Mouse (Mus musculus) forebrain, embryonic 14.5 days (tissue): ENCODE measurements around the gene Aif1l. TPM values are rescaled to one million over a fixed set of nuclear protein-coding genes. Genes with fewer than 3 reads are reported as not detected.

Experiments
- ATAC-seq: fragments of 200-750 bp; cut with Nextera tagmentation; 2 replicates; pipeline ENCODE4 v1.8.0; 2017; ENCODE audit warnings: mild to moderate bottlenecking, moderate library complexity
- DNase-seq: peaks from one replicate; pipeline ENCODE4 v3.0.0-alpha.2; 2015; ENCODE audit warnings: low spot score
- H3K27ac ChIP-seq: fragments of 300-500 bp; sonication (generic); 2 replicates; pipeline ENCODE4 v1.5.1; 2014; ENCODE audit warnings: low read depth, mild to moderate bottlenecking, control low read depth, low read length, moderate library complexity
- H3K27me3 ChIP-seq: fragments of 300-500 bp; sonication (generic); replicated peaks from 2 replicates; pipeline ENCODE4 v1.6.1; 2014; ENCODE audit warnings: low read length, control low read depth, mixed read lengths; ENCODE audit not compliant: control insufficient read depth, insufficient read depth
- H3K36me3 ChIP-seq: fragments of 300-500 bp; sonication (generic); 2 replicates; pipeline ENCODE4 v1.6.1; 2014; ENCODE audit warnings: low read length, control low read depth; ENCODE audit not compliant: control insufficient read depth, insufficient read depth
- H3K4me1 ChIP-seq: fragments of 300-500 bp; sonication (generic); 2 replicates; pipeline ENCODE4 v1.6.1; 2014; ENCODE audit warnings: antibody characterized with exemption, low read length, control low read depth; ENCODE audit not compliant: control insufficient read depth, insufficient read depth
- H3K4me2 ChIP-seq: fragments of 300-500 bp; sonication (generic); 2 replicates; pipeline ENCODE4 v1.6.1; 2014; ENCODE audit warnings: mild to moderate bottlenecking, control low read depth, low read length
- H3K4me3 ChIP-seq: fragments of 300-500 bp; sonication (generic); 2 replicates; pipeline ENCODE4 v1.5.1; 2014; ENCODE audit warnings: low read depth, low read length, control low read depth
- H3K9ac ChIP-seq: fragments of 300-500 bp; sonication (generic); 2 replicates; pipeline ENCODE4 v1.6.1; 2014; ENCODE audit warnings: mild to moderate bottlenecking, low read length, control low read depth, moderate library complexity
- H3K9me3 ChIP-seq: fragments of 300-500 bp; sonication (generic); replicated peaks from 2 replicates; pipeline ENCODE4 v1.6.1; 2016; ENCODE audit warnings: low read length, control low read depth, mixed read lengths; ENCODE audit not compliant: control insufficient read depth
- WGBS: fragments of 180-500 bp; shearing (Covaris S2); extraction: QIAGEN DNeasy Blood & Tissue Kit; methylation state at CpG from one replicate; pipeline ENCODE4 v1.1.7; 2014; 5-methylcytosine and 5-hydroxymethylcytosine counted together
- polyA plus RNA-seq: library from polyadenylated mRNA; unstranded; fragments of >200 nt; fragmentation: Nextera tagmentation; extraction: Ambion mirVana; gene quantifications from 2 replicates; pipeline ENCODE4 v1.2.1, GENCODE M21; 2014

Aif1l gene
- polyA plus RNA-seq, 1 experiment from 2014 or later = 66.3 TPM

DNA sequence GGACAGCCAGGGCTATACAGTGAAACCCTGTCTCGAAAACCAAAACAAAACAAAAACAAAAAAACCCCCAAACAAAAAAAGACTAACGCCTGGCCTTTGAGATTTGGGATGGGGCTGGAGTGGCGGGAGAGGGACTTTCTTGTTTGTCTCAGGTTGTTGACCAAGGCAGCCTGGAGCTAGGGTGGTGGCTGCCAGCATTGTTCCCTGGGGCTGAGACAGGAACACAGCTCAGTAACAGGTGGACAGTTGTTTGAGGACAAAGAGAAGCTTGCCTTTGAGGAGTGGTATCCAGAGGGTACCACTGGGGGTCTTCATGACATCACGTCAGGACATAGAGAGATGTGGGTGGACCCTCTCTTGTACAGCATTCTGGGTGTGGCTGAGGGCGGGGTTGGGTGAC is 5.7 kb downstream of the Aif1l start:
- Histone ChIP-seq H3K36me3 (peaks cover 23% of the 10 kb centered on the region), H3K9me3 (no peaks in the 10 kb centered on the region), H3K9ac (no peak overlapping the region), H3K27me3 (no peaks in the 10 kb centered on the region), H3K4me3 (no peak overlapping the region), H3K4me1 (peaks cover 10% of the 10 kb centered on the region), H3K27ac (no peak overlapping the region), H3K4me2 (no peak overlapping the region)
- no peak for ATAC-seq
- WGBS = 85% methylated on average over 5 of the region's 5 CpGs
- DNase-seq = no peak

- 87% methylated on average over 10 of the region's 10 CpGs for WGBS
- no peak for DNase-seq
Measured at GRCm38 (mm10) chr2:31957211-31957610, 7.3 kb downstream of the Aif1l start.

GRCm38 (mm10) chr2:31960986-31961385 is 11.0 kb downstream of the Aif1l start:
- no peak overlapping the region for H3K4me3 ChIP-seq
- H3K27ac ChIP-seq = no peak overlapping the region
- peaks cover 12% of the 10 kb centered on the region for H3K4me1 ChIP-seq
- DNase-seq (no peak), ATAC-seq (no peak)
- H3K9me3 ChIP-seq = no peaks in the 10 kb centered on the region
- H3K9ac ChIP-seq = no peak overlapping the region
- no peak overlapping the region for H3K4me2 ChIP-seq
- H3K36me3 ChIP-seq = peaks cover 22% of the 10 kb centered on the region
- 93% methylated on average over 8 of the region's 8 CpGs for WGBS
- H3K27me3 ChIP-seq = no peaks in the 10 kb centered on the region

More at GRCm38 (mm10) chr2:31957211-31957610, 7.3 kb downstream of the Aif1l start:
- ATAC-seq = no peak
- no peak overlapping the region for H3K9ac ChIP-seq
- H3K9me3 ChIP-seq = no peaks in the 10 kb centered on the region
- H3K36me3 ChIP-seq = peaks cover 31% of the 10 kb centered on the region
- H3K27ac ChIP-seq = no peak overlapping the region
- no peaks in the 10 kb centered on the region for H3K27me3 ChIP-seq
- no peak overlapping the region for H3K4me3 ChIP-seq
- peaks cover 5% of the 10 kb centered on the region for H3K4me1 ChIP-seq
- H3K4me2 ChIP-seq = no peak overlapping the region

- WGBS = 57% methylated on average over 4 of the region's 4 CpGs
- Histone ChIP-seq H3K36me3 (peaks cover 24% of the 10 kb centered on the region), H3K27me3 (no peaks in the 10 kb centered on the region), H3K4me3 (no peak overlapping the region), H3K4me1 (peaks cover 12% of the 10 kb centered on the region), H3K4me2 (peak overlapping the region; percentile 19; the same call in 1 of the 2 replicates), H3K27ac (peak overlapping the region; percentile 81), H3K9me3 (no peaks in the 10 kb centered on the region), H3K9ac (peak overlapping the region; percentile 3; the same call in 1 of the 2 replicates)
- no peak for DNase-seq
- 0 out of 2 replicates have a peak, but pooled peaks have one; percentile 0 for ATAC-seq
Measured at GRCm38 (mm10) chr2:31961791-31962222, 11.9 kb downstream of the Aif1l start.

DNA sequence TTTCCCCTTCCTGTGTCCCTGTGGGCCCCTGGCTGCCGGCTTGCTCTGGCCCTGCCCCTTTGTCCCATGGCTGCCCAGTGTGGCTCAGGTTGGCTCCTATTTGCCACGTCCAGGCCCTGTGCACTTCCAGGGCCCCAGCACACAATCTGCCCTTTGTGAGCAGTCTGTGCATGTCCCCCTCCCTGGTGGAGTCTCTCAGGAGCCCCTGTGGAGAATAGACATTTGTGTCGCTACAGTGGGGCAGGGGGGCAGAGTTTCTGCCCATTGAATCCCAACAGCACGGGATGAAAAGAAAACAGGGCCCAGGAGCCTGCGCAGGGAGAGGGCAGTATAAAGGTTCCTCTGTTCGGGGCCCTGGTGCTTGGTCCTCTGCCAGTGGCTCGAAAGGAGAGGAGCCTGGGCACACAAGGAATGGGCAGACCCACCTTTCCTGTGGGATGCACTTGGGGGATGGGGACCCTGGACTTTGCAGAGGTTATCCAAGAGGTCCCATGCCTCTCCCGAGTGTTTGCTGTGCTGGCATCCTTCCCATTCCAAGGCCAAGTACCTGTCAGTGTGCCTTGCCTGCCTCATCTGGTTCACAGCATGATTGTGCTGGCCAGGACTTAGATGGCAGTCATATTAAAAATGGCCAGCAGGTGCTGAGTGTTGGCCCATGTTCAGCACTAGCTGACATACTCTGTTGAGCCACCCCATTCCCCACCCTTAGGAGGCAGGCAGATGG is 12.7 kb downstream of the Aif1l start:
- Histone ChIP-seq H3K4me3 (no peak overlapping the region), H3K9ac (peak overlapping the region; percentile 3), H3K4me2 (no peak overlapping the region), H3K27me3 (no peaks in the 10 kb centered on the region), H3K9me3 (no peaks in the 10 kb centered on the region), H3K36me3 (peaks cover 29% of the 10 kb centered on the region), H3K4me1 (peaks cover 12% of the 10 kb centered on the region), H3K27ac (peak overlapping the region; percentile 81)
- DNase-seq (peak; percentile 89), ATAC-seq (peak; percentile 95)
- 11% methylated on average over 8 of the region's 8 CpGs for WGBS

GRCm38 (mm10) chr2:31963491-31963890 is 13.6 kb downstream of the Aif1l start:
- Histone ChIP-seq H3K4me2 (no peak overlapping the region), H3K4me3 (no peak overlapping the region), H3K36me3 (peaks cover 34% of the 10 kb centered on the region), H3K4me1 (peaks cover 12% of the 10 kb centered on the region), H3K27ac (peak overlapping the region; percentile 81), H3K27me3 (no peaks in the 10 kb centered on the region), H3K9me3 (no peaks in the 10 kb centered on the region), H3K9ac (peak overlapping the region; percentile 32; the same call in 1 of the 2 replicates)
- DNase-seq (no peak), ATAC-seq (no peak)
- WGBS = 59% methylated on average over 7 of the region's 7 CpGs

GRCm38 (mm10) chr2:31964191-31964590 is 14.3 kb downstream of the Aif1l start:
- Histone ChIP-seq H3K9me3 (no peaks in the 10 kb centered on the region), H3K27me3 (no peaks in the 10 kb centered on the region), H3K9ac (no peak overlapping the region), H3K4me2 (no peak overlapping the region), H3K36me3 (peaks cover 37% of the 10 kb centered on the region), H3K4me1 (peaks cover 12% of the 10 kb centered on the region), H3K4me3 (no peak overlapping the region), H3K27ac (peak overlapping the region; percentile 81)
- 90% methylated on average over 3 of the region's 3 CpGs for WGBS
- ATAC-seq = no peak
- no peak for DNase-seq

DNA sequence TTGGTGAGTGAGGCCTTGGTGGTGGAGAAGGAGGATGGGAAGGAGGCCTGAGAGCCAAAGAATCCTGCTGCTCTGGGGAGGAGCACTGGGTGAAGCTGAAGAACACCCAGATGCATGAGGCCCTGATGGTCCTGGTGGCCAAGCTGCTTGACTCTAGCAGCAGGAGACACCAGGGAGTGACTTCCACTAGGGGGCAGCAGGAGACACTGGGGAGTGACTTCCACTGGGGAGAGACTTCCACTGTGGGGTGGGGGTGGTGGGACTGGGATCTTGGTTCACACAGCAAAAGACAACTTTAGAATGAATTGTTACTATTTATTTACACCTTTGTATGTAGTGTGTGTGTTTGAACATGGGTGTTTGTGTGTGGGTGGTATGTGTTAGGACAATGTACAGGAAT is 15.2 kb downstream of the Aif1l start:
- ATAC-seq (no peak), DNase-seq (peak; percentile 22)
- peaks cover 37% of the 10 kb centered on the region for H3K36me3 ChIP-seq
- H3K27ac ChIP-seq = no peak overlapping the region
- no peaks in the 10 kb centered on the region for H3K27me3 ChIP-seq
- H3K4me3 ChIP-seq = no peak overlapping the region
- H3K9me3 ChIP-seq = no peaks in the 10 kb centered on the region
- H3K9ac ChIP-seq = no peak overlapping the region
- peaks cover 12% of the 10 kb centered on the region for H3K4me1 ChIP-seq
- no peak overlapping the region for H3K4me2 ChIP-seq

- Histone ChIP-seq H3K9me3 (no peaks in the 10 kb centered on the region), H3K4me3 (no peak overlapping the region), H3K27me3 (no peaks in the 10 kb centered on the region), H3K36me3 (peaks cover 46% of the 10 kb centered on the region), H3K4me2 (no peak overlapping the region), H3K4me1 (peaks cover 9% of the 10 kb centered on the region), H3K27ac (no peak overlapping the region), H3K9ac (no peak overlapping the region)
- DNase-seq (no peak), ATAC-seq (no peak)
- 79% methylated on average over 8 of the region's 8 CpGs for WGBS
Measured at GRCm38 (mm10) chr2:31966801-31967200, 16.9 kb downstream of the Aif1l start.
